In genomic region chr19:23353881-23354401, GRCm38 (mm10) we compare ENCODE assay signal across 9 mouse cellular contexts.
A peak's percentile ranks its signal among the peaks of the same experiment; 100 is the strongest.
DNase-seq lines count a peak whose midpoint lies in the region; TF ChIP-seq lines count a peak whose summit lies in the region.
"Had no signal": no experiment of that assay in that cellular context is flagged by ENCODE, and none has a peak within 500 bp of the region (broad histone marks: within the 10 kb centered on the region; RNA-seq: fewer than 3 reads in every experiment).

No protein-coding gene starts in this region.

- TF ChIP-seq CTCF in CH12.LX (conservative IDR thresholded peaks at IDR 0.05 in 1 of 2, IDR thresholded peaks at IDR 0.05 in 1 of 2; ENCODE audit: low read depth in 2 of 2, low read length in 2 of 2), result no peak
- no peak for TF ChIP-seq CTCF in kidney, adult 2 months (conservative IDR thresholded peaks at IDR 0.05; ENCODE audit: insufficient read depth, insufficient read length, low read depth, low read length)

- no peak for TF ChIP-seq POLR2A in CH12.LX (IDR thresholded peaks at IDR 0.05; ENCODE audit: low read depth, low read length)
- TF ChIP-seq POLR2A in kidney, adult 2 months (IDR thresholded peaks at IDR 0.05; ENCODE audit: low read depth, low read length), result no peak

- TF ChIP-seq EP300 in CH12.LX (IDR thresholded peaks at IDR 0.05; ENCODE audit: low read length), result no peak

- no peaks in the 10 kb centered on the region for H3K27me3 ChIP-seq in CH12.LX (replicated peaks)
- no peaks in the 10 kb centered on the region for H3K27me3 ChIP-seq in kidney, adult 2 months (replicated peaks; ENCODE audit: control insufficient read depth, insufficient read depth, low read length)

- peak; percentile 9 for DNase-seq in CH12.LX (ENCODE audit: extremely low read depth)
- peak; percentile 76 to 84 for DNase-seq in heart, adult 9 months (ENCODE audit: low spot score in 2 of 2)
- DNase-seq in kidney, adult 2 months, result peak; percentile 75
- DNase-seq in lung, postnatal 10 days, result peak; percentile 48
- DNase-seq in gastrocnemius, adult 18-20 months (ENCODE audit: low spot score), result no peak
- DNase-seq in B cell, adult 2 months, result no peak
- DNase-seq in frontal cortex, postnatal 25 days (ENCODE audit: low spot score in 2 of 2), result no peak
- DNase-seq: adrenal gland, postnatal 14 days had no signal

- H3K4me1 ChIP-seq in CH12.LX (ENCODE audit: control insufficient read depth in 1 of 2, insufficient read depth in 2 of 2), result peaks cover 2 to 36% of the 10 kb centered on the region in 2 experiments; a peak in 3 of 4 replicates
- peaks cover 5% of the 10 kb centered on the region for H3K4me1 ChIP-seq in kidney, adult 2 months (ENCODE audit: control insufficient read depth, insufficient read depth, low read length)

- no peak overlapping the region for H3K4me3 ChIP-seq in CH12.LX (replicated peaks in 1 of 3; ENCODE audit: low read depth in 2 of 3, low read length in 2 of 3, poor library complexity in 1 of 3)
- H3K4me3 ChIP-seq in kidney, adult 2 months (ENCODE audit: insufficient read depth, low read depth, low read length), result no peak overlapping the region
- H3K4me3 ChIP-seq: myocyte had no signal

- WGBS in kidney, adult 2 months, result 36% methylated on average over 9 of the region's 9 CpGs

- in situ Hi-C loops in CH12.LX (cut with MboI; ENCODE audit: low pct_ligation_motif_present, low pct_unique_long_range_greater_than_20kb, low sequenced_read_pairs), result no loop called here

- H3K27ac ChIP-seq in CH12.LX (ENCODE audit: insufficient read depth, low read depth), result no peak overlapping the region
- H3K27ac ChIP-seq in kidney, adult 2 months (ENCODE audit: insufficient read depth, low read depth, low read length), result peak overlapping the region; percentile 35; the same call in 1 of the 2 replicates

- H3K9ac ChIP-seq in CH12.LX (ENCODE audit: insufficient read depth, low read depth), result no peak overlapping the region

- no peaks in the 10 kb centered on the region for H3K36me3 ChIP-seq in CH12.LX (replicated peaks in 1 of 2; ENCODE audit: control insufficient read depth in 1 of 2, insufficient read depth in 1 of 2, low read length in 1 of 2)
- no peaks in the 10 kb centered on the region for H3K36me3 ChIP-seq in kidney, adult 2 months (ENCODE audit: control insufficient read depth, insufficient read depth, low read length)

- TF ChIP-seq RAD21 in CH12.LX (IDR thresholded peaks at IDR 0.05; ENCODE audit: low read depth, low read length), result no peak

- dilution Hi-C loops in CH12.LX (cut with MboI; ENCODE audit: extremely low pct_ligation_motif_present, extremely low pct_unique_long_range_greater_than_20kb, low sequenced_read_pairs), result no loop called here

- no peaks in the 10 kb centered on the region for H3K79me2 ChIP-seq in CH12.LX (replicated peaks; ENCODE audit: control insufficient read depth, extremely low read depth, insufficient read depth, poor library complexity, severe bottlenecking)

- H3K9me3 ChIP-seq in CH12.LX (replicated peaks; ENCODE audit: low read length), result no peaks in the 10 kb centered on the region

- no peak overlapping the region for H3K4me2 ChIP-seq in CH12.LX (ENCODE audit: insufficient read depth, low read depth, poor library complexity, severe bottlenecking)

TF ChIP-seq in CH12.LX, 34 proteins besides CTCF, POLR2A, EP300 and RAD21:
- TF ChIP-seq ZMIZ1 (IDR thresholded peaks at IDR 0.05; ENCODE audit: low read depth, low read length) (no peak), MAZ (IDR thresholded peaks at IDR 0.05; ENCODE audit: low read depth, low read length) (no peak), ELF1 (IDR thresholded peaks at IDR 0.05; ENCODE audit: low read depth, low read length) (no peak), ZNF384 (IDR thresholded peaks at IDR 0.05; ENCODE audit: low read depth, low read length) (no peak), NRF1 (IDR thresholded peaks at IDR 0.05; ENCODE audit: low read depth, low read length) (no peak), MAFK (IDR thresholded peaks at IDR 0.05; ENCODE audit: insufficient replicate concordance, low read length) (no peak), E2F4 (IDR thresholded peaks at IDR 0.05; ENCODE audit: insufficient replicate concordance, low read depth, low read length) (no peak), ZKSCAN1 (IDR thresholded peaks at IDR 0.05; ENCODE audit: borderline replicate concordance, low read depth, low read length) (no peak), POLR2AphosphoS2 (IDR thresholded peaks at IDR 0.05; ENCODE audit: low read depth, low read length) (no peak), RCOR1 (conservative IDR thresholded peaks at IDR 0.05; ENCODE audit: low read depth, low read length) (no peak), NELFE (IDR thresholded peaks at IDR 0.05; ENCODE audit: low read depth, low read length) (no peak), SMC3 (IDR thresholded peaks at IDR 0.05; ENCODE audit: low read depth, low read length) (no peak)

Comparison
In these comparisons a context has a peak if more than half of its experiments do, and no peak if none do; other contexts are left out.
1. DNase-seq: peak in CH12.LX (single experiment), heart, adult 9 months (2 of 2), kidney, adult 2 months (single experiment) and lung, postnatal 10 days (single experiment); none in gastrocnemius, adult 18-20 months (single experiment), B cell, adult 2 months (0 of 2) and frontal cortex, postnatal 25 days (0 of 2).